Mouse (Mus musculus) telencephalon, adult 2 months (tissue): ENCODE data around the gene Prl8a6.
A peak's percentile ranks its signal among the peaks of the same experiment; 100 is the strongest.

Source experiments
- DNase-seq: peaks from one replicate; pipeline ENCODE4 v3.0.0-alpha.2; 2011; ENCODE audit warnings: low read depth, low spot score

The Prl8a6 gene

GRCm38 (mm10) chr13:27438588-27438987 lies at the start of gene Prl8a6:
Prl8a6 (minus strand) TSS chr13:27438688.
- DNase-seq: no peak

GRCm38 (mm10) chr13:27433159-27433558 lies 5.3 kb downstream of the Prl8a6 start:
- DNase-seq: peak; percentile 1

- no peak for DNase-seq
These were observed 24.8 kb downstream of the Prl8a6 start for GRCm38 (mm10) chr13:27413640-27414039.

- peak; percentile 2 for DNase-seq
These were observed 39.3 kb downstream of the Prl8a6 start for GRCm38 (mm10) chr13:27399061-27399724.

GRCm38 (mm10) chr13:27390746-27391145 lies 47.7 kb downstream of the Prl8a6 start, which contains the start of gene Prl2b1:
Prl2b1 (minus strand) TSS chr13:27390846.
- no peak for DNase-seq
